Mouse (Mus musculus) heart, postnatal 0 days (tissue): ENCODE data around the gene Gabra3. TPM values are rescaled to one million over a fixed set of nuclear protein-coding genes. Genes with fewer than 3 reads are reported as not detected.

Experiments used
- ATAC-seq: fragments of 200-750 bp; cut with Nextera tagmentation; 2 replicates; pipeline ENCODE4 v1.8.0; 2017; ENCODE audit warnings: low read depth, moderate number of reproducible peaks, moderate library complexity; ENCODE audit not compliant: insufficient read depth
- DNase-seq: peaks from one replicate; pipeline ENCODE4 v3.0.0-alpha.2; 2016; ENCODE audit warnings: low spot score
- H3K27ac ChIP-seq: fragments of 300-500 bp; sonication (generic); 2 replicates; pipeline ENCODE4 v1.5.1; 2014; ENCODE audit warnings: low read depth, mild to moderate bottlenecking
- H3K27me3 ChIP-seq: fragments of 300-500 bp; sonication (generic); 2 replicates; pipeline ENCODE4 v1.6.1; 2014; ENCODE audit warnings: low read length, mixed read lengths; ENCODE audit not compliant: control insufficient read depth, insufficient read depth
- H3K36me3 ChIP-seq: fragments of 300-500 bp; sonication (generic); replicated peaks from 2 replicates; pipeline ENCODE4 v1.6.1; 2014; ENCODE audit warnings: low read length, mixed read lengths; ENCODE audit not compliant: control insufficient read depth, insufficient read depth
- H3K4me1 ChIP-seq: fragments of 300-500 bp; sonication (generic); 2 replicates; pipeline ENCODE4 v1.6.1; 2014; ENCODE audit warnings: antibody characterized with exemption; ENCODE audit not compliant: control insufficient read depth, insufficient read depth
- H3K4me2 ChIP-seq: fragments of 300-500 bp; sonication (generic); 2 replicates; pipeline ENCODE4 v1.6.1; 2014; ENCODE audit warnings: low read depth, mild to moderate bottlenecking, low read length, moderate library complexity
- H3K4me3 ChIP-seq: fragments of 300-500 bp; sonication (generic); 2 replicates; pipeline ENCODE4 v1.5.1; 2014; ENCODE audit warnings: low read depth, low read length
- H3K9ac ChIP-seq: fragments of 300-500 bp; sonication (generic); replicated peaks from 2 replicates; pipeline ENCODE4 v1.6.1; 2014; ENCODE audit warnings: low read depth, low read length, mixed read lengths
- H3K9me3 ChIP-seq: fragments of 300-500 bp; sonication (generic); replicated peaks from 2 replicates; pipeline ENCODE4 v1.6.1; 2016; ENCODE audit warnings: low read length; ENCODE audit not compliant: control insufficient read depth
- CTCF ChIP-seq: IDR thresholded peaks from 2 replicates; pipeline ENCODE4 v1.5.1; 2016; ENCODE audit warnings: antibody characterized with exemption, control low read depth, low read depth
- EP300 ChIP-seq: IDR thresholded peaks from 2 replicates; pipeline ENCODE4 v1.6.1; 2016; ENCODE audit warnings: antibody characterized with exemption, low read depth
- WGBS: fragments of 180-500 bp; shearing (Covaris S2); extraction: QIAGEN DNeasy Blood & Tissue Kit; methylation state at CpG from one replicate; pipeline ENCODE4 v1.1.7; 2014; 5-methylcytosine and 5-hydroxymethylcytosine counted together
- microRNA counts: library from miRNA; unstranded; fragments of <30 nt; microRNA quantifications from one replicate; lab custom pipeline; 2015
- microRNA-seq: library from miRNA; unstranded; fragments of <30 nt; microRNA quantifications from one replicate; pipeline ENCODE4, GENCODE M21; 2016
- polyA plus RNA-seq: library from polyadenylated mRNA; unstranded; fragments of >200 nt; fragmentation: Nextera tagmentation; extraction: Ambion mirVana; gene quantifications from 2 replicates; pipeline ENCODE4 v1.2.1, GENCODE M21; 2015
- total RNA-seq: library from RNA; depleted of rRNA; stranded (reverse); fragments of >200 nt; gene quantifications from 2 replicates; pipeline ENCODE4 v1.2.3, GENCODE M21; 2014; ENCODE audit warnings: low replicate concordance; rRNA removed

Gabra3 gene
- total and polyA plus RNA-seq, 2 experiments from 2014 or later: 0.36 to 2.4 TPM

DNA sequence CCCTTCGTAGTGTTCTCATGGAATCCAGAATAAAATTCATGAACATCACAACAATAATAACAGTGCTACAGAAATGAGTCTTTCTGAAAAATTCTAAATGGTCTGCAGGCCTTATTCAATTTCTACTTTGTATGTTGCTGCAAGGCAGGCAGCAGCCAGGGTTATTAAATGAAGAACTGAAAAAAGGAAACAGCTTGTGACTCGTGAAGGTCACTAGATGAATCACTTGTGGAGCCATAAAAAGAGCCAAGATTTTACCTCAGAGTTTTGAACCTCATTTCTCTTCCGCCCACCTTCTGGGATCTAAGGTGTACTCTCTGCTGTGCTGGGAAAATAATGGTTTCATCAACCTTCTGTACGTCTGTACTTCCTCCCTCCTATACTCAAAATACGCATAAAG lies 159.4 kb downstream of the Gabra3 start:
- no peaks in the 10 kb centered on the region for H3K9me3 ChIP-seq
- H3K4me3 ChIP-seq: no peak overlapping the region
- H3K4me1 ChIP-seq: no peaks in the 10 kb centered on the region
- H3K36me3 ChIP-seq: no peaks in the 10 kb centered on the region
- DNase-seq (no peak), ATAC-seq (no peak)
- 56% methylated on average over 5 of the region's 5 CpGs for WGBS
- no peak overlapping the region for H3K27ac ChIP-seq
- H3K27me3 ChIP-seq: no peaks in the 10 kb centered on the region
- TF ChIP-seq CTCF (no peak), EP300 (no peak)
- H3K4me2 ChIP-seq: no peak overlapping the region
- H3K9ac ChIP-seq: no peak overlapping the region

DNA sequence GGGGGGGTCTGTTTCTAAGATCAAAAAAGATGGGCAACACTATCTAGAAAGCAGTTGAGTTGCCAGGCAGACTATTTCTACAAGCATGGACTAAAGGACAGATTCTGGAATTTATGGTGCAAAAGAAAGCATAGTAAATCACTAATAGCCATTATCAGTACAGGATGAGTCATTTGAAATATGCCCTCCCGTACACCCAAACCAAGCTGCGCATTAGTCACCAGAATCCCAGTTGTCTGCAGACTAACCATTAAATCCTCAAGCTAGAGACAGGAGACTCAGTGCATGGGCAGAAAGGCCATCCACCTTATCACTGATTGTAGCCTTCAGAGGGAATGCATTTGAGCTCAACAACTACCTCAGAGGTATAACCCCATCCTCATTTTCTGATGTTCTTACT lies 166.8 kb downstream of the Gabra3 start:
- Histone ChIP-seq H3K4me2 (no peak overlapping the region), H3K36me3 (no peaks in the 10 kb centered on the region), H3K27me3 (no peaks in the 10 kb centered on the region), H3K27ac (no peak overlapping the region), H3K9ac (no peak overlapping the region), H3K9me3 (no peaks in the 10 kb centered on the region), H3K4me3 (no peak overlapping the region), H3K4me1 (no peaks in the 10 kb centered on the region)
- no peak for TF ChIP-seq CTCF
- no peak for TF ChIP-seq EP300
- no peak for ATAC-seq
- no peak for DNase-seq
- 80% methylated on average over 2 of the region's 2 CpGs for WGBS

DNA sequence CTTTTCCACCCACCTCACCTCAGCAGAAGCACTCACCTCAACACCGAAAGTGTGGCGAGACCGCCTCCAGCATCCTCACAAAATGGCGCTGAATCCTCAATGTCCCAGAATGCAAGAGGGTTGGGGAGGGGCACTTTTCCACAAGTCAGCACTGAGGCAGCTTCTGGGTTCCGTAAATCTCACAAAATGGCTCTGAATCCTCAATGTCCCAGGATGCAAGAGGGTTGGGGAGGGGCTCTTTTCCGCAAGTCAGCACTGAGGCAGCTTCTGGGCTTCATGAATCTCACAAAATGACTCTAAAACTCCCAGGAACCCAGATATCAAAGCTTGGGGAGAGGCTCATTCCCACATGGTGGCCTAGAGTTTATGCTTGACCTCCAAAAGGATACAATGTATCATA lies 269.9 kb downstream of the Gabra3 start, which contains the start of gene Magea10:
Gene Magea10, minus strand, starts transcription at position 101 of the 400 bp plus-strand sequence.
- Histone ChIP-seq H3K27me3 (no peaks in the 10 kb centered on the region), H3K4me3 (no peak within 1 kb of the TSS), H3K4me1 (no peaks in the 10 kb centered on the region), H3K9ac (no peak within 1 kb of the TSS), H3K4me2 (no peak within 1 kb of the TSS), H3K27ac (no peak within 1 kb of the TSS), H3K36me3 (no peaks in the 10 kb centered on the region), H3K9me3 (no peaks in the 10 kb centered on the region)
- WGBS: 86% methylated on average over 6 of the region's 6 CpGs
- no peak for TF ChIP-seq CTCF
- no peak for TF ChIP-seq EP300
- DNase-seq (no peak), ATAC-seq (no peak)

MicroRNAs within 50 kb of the gene (microRNA counts, 519-probe panel; counts per million panel counts)
- microRNA mmu-miR-105 (lab: Ali Mortazavi, UCI) (1,226 counts per million, percentile 10 among the panel's probes with 10 or more counts), microRNA mmu-miR-767 (lab: Ali Mortazavi, UCI) (not detected)

Small RNAs within 50 kb of the gene (microRNA-seq; reads per million reads assigned to microRNA genes)
- not detected for gene Mir105
- gene Mir767: not detected

Other genes starting within 250 kb of the Gabra3 start
- 0.46 TPM in 1 of 2 replicates, not detected in the other for gene Gabrq, start 168.3 kb upstream of the Gabra3 start, total RNA-seq
- gene Gabrq, start 168.3 kb upstream of the Gabra3 start, polyA plus RNA-seq: 0.05 TPM in 1 of 2 replicates, not detected in the other